Mouse (Mus musculus): ENCODE data around the gene Ppp1r14d. TPM values are rescaled to one million over a fixed set of nuclear protein-coding genes. Genes with fewer than 3 reads are reported as not detected.

Ppp1r14d gene
- polyA plus RNA-seq, 1 experiment from 2014 or later: 0.57 TPM

DNA sequence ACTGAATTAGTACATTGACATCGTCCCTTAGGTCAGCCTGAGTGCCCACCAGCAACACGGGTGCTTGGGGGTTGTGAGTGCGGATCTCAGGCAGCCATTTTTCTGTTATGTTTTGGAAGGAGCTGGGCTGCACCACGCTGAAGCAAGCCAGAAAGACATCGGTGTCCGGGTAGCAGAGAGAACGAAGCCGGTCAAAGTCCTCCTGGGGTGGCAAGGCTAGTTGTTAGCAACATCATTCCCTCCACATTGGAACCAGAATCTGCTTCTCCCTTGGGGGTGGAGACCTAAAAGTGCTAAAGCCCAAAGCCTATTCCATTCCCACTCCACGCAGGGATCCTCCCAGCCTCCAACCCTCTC is 40.6 kb upstream of the Ppp1r14d start:
- Histone ChIP-seq H3K9me3 (ENCODE audit: control insufficient read depth, low read length) (no peaks in the 10 kb centered on the region), H3K36me3 (ENCODE audit: control insufficient read depth, insufficient read depth, low read length) (no peaks in the 10 kb centered on the region), H3K9ac (ENCODE audit: low read length) (peak overlapping the region; percentile 70; the same call in 1 of the 2 replicates), H3K27ac (replicated peaks) (peak overlapping the region; percentile 30; the same call in 1 of the 2 replicates), H3K4me2 (replicated peaks; ENCODE audit: low read depth) (peak overlapping the region; percentile 95), H3K4me1 (replicated peaks; ENCODE audit: control insufficient read depth, insufficient read depth) (no peaks in the 10 kb centered on the region), H3K27me3 (ENCODE audit: control insufficient read depth, insufficient read depth, low read length) (no peaks in the 10 kb centered on the region), H3K4me3 (ENCODE audit: low read depth, low read length) (peak overlapping the region; percentile 55)
- TF ChIP-seq EP300 (optimal IDR thresholded peaks at IDR 0.05): no peak
- no peak for TF ChIP-seq CTCF (IDR thresholded peaks at IDR 0.05; ENCODE audit: low read depth)
- DNase-seq (ENCODE audit: low spot score) (no peak), ATAC-seq (ENCODE audit: low FRiP score, low TSS enrichment) (0 out of 2 replicates have a peak, but pooled peaks have one; percentile 8)
- 68% methylated on average over 9 of the region's 9 CpGs for whole genome bisulfite sequencing

DNA sequence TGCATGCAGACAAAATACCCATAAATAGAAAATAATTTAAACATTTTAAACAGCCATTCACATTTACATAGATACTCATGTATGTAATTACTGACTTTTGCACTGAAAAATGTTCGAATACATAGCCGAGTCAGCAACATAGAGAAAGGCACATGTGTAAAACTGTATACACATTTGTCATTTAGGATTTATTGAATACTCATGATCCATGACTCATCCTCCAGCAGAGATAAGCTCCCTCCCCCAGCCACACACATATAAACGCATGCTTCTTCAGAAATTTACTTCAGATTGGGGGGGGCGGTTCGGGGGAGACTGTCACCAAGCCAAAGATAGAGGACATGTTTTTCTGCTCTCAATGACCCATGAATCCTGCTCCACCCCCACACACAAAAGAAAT is 34.1 kb upstream of the Ppp1r14d start:
- 63% methylated on average over 5 of the region's 5 CpGs for WGBS
- Histone ChIP-seq H3K36me3 (ENCODE audit: control insufficient read depth, insufficient read depth, low read length) (no peaks in the 10 kb centered on the region), H3K27me3 (ENCODE audit: control insufficient read depth, insufficient read depth, low read length) (no peaks in the 10 kb centered on the region), H3K4me2 (replicated peaks; ENCODE audit: low read depth) (no peak overlapping the region), H3K9me3 (ENCODE audit: control insufficient read depth, low read length) (no peaks in the 10 kb centered on the region), H3K4me3 (ENCODE audit: low read depth, low read length) (no peak overlapping the region), H3K9ac (ENCODE audit: low read length) (no peak overlapping the region), H3K27ac (replicated peaks) (no peak overlapping the region), H3K4me1 (replicated peaks; ENCODE audit: control insufficient read depth, insufficient read depth) (no peaks in the 10 kb centered on the region)
- DNase-seq (ENCODE audit: low spot score) (no peak), ATAC-seq (ENCODE audit: low FRiP score, low TSS enrichment) (no peak)
- TF ChIP-seq CTCF (IDR thresholded peaks at IDR 0.05; ENCODE audit: low read depth) (no peak), EP300 (optimal IDR thresholded peaks at IDR 0.05) (no peak)

DNA sequence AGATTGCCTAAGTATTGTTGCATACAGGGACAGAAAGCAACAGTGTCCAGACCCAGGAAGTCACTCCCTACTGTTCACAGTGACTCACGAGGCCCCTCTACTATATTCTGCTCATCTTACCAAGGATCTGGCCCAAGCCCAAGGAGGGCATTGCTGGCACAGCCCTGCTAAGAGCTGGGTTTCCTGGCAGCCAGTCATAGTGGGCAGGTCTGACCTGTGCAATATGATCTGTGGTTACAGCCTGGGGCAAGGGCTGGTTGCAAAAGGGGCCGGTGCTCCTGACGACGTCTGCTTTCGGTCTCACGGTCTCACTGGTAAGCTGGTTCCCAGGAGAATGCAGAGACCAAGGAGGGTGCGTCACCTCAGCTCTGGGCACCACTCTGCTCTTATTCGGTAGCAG is 33.3 kb upstream of the Ppp1r14d start:
- peak overlapping the region; percentile 21; the same call in 1 of the 2 replicates for H3K4me2 ChIP-seq (replicated peaks; ENCODE audit: low read depth)
- no peaks in the 10 kb centered on the region for H3K27me3 ChIP-seq (ENCODE audit: control insufficient read depth, insufficient read depth, low read length)
- TF ChIP-seq CTCF (IDR thresholded peaks at IDR 0.05; ENCODE audit: low read depth) (no peak), EP300 (optimal IDR thresholded peaks at IDR 0.05) (no peak)
- H3K9me3 ChIP-seq (ENCODE audit: control insufficient read depth, low read length): no peaks in the 10 kb centered on the region
- H3K4me3 ChIP-seq (ENCODE audit: low read depth, low read length): no peak overlapping the region
- peak overlapping the region; percentile 35 for H3K27ac ChIP-seq (replicated peaks)
- DNase-seq (ENCODE audit: low spot score) (peak; percentile 72), ATAC-seq (ENCODE audit: low FRiP score, low TSS enrichment) (peak; percentile 82)
- H3K4me1 ChIP-seq (replicated peaks; ENCODE audit: control insufficient read depth, insufficient read depth): no peaks in the 10 kb centered on the region
- WGBS: 18% methylated on average over 8 of the region's 8 CpGs
- H3K9ac ChIP-seq (ENCODE audit: low read length): no peak overlapping the region
- H3K36me3 ChIP-seq (ENCODE audit: control insufficient read depth, insufficient read depth, low read length): no peaks in the 10 kb centered on the region

DNA sequence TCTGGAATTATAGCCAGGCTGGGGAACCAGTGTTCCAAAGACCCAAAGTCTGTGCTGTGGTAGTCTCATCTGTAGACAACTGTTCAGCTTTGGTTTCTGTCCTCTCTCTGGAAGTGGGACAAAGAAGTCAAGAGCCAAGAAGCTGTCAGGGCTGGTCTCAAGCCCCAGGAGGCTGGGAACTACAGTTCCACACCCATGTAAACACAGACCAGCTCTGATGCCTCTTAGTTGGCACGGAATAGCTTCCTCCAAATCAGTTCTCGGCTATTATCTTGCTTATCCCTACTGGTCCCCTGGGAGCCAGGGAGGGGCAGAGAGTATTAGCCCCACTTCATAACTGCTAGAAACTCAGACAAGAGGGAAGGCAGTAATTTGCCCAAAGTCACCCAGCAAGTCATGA is 31.6 kb upstream of the Ppp1r14d start:
- H3K27me3 ChIP-seq (ENCODE audit: control insufficient read depth, insufficient read depth, low read length): no peaks in the 10 kb centered on the region
- WGBS: 4% methylated on average over 2 of the region's 2 CpGs

DNA sequence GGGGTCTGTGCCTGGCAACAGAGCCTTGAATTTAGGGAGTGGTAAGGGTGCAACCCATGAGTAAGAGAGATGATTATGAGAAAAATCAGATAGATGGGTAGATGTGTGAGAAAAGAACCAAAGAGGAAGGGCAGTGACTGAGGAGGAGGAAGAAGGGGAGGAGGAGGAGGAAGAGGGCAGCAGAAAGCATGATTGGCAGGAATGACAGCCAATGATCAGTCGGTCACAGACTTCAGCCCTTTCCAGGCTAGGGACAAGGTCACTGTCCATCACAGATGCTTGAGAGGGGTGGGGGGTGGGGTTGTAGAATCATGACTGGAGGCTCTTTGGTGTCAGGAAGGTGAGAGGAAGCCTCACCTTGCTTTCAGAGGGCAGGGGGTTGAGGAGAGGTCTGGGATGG is 30.8 kb upstream of the Ppp1r14d start:
- H3K27me3 ChIP-seq (ENCODE audit: control insufficient read depth, insufficient read depth, low read length): no peaks in the 10 kb centered on the region
- no peak overlapping the region for H3K4me3 ChIP-seq (ENCODE audit: low read depth, low read length)
- WGBS: 67% methylated on average over 1 of the region's 1 CpGs
- H3K9me3 ChIP-seq (ENCODE audit: control insufficient read depth, low read length): no peaks in the 10 kb centered on the region
- DNase-seq (ENCODE audit: low spot score) (no peak), ATAC-seq (ENCODE audit: low FRiP score, low TSS enrichment) (no peak)
- H3K4me2 ChIP-seq (replicated peaks; ENCODE audit: low read depth): no peak overlapping the region
- H3K27ac ChIP-seq (replicated peaks): no peak overlapping the region
- no peak for TF ChIP-seq EP300 (optimal IDR thresholded peaks at IDR 0.05)
- no peak for TF ChIP-seq CTCF (IDR thresholded peaks at IDR 0.05; ENCODE audit: low read depth)
- H3K36me3 ChIP-seq (ENCODE audit: control insufficient read depth, insufficient read depth, low read length): no peaks in the 10 kb centered on the region
- no peaks in the 10 kb centered on the region for H3K4me1 ChIP-seq (replicated peaks; ENCODE audit: control insufficient read depth, insufficient read depth)
- no peak overlapping the region for H3K9ac ChIP-seq (ENCODE audit: low read length)

More for the DNA sequence above, 31.6 kb upstream of the Ppp1r14d start:
- H3K9me3 ChIP-seq (ENCODE audit: control insufficient read depth, low read length): no peaks in the 10 kb centered on the region
- H3K4me1 ChIP-seq (replicated peaks; ENCODE audit: control insufficient read depth, insufficient read depth): no peaks in the 10 kb centered on the region
- no peaks in the 10 kb centered on the region for H3K36me3 ChIP-seq (ENCODE audit: control insufficient read depth, insufficient read depth, low read length)
- no peak overlapping the region for H3K9ac ChIP-seq (ENCODE audit: low read length)
- H3K4me2 ChIP-seq (replicated peaks; ENCODE audit: low read depth): no peak overlapping the region
- DNase-seq (ENCODE audit: low spot score): no peak
- no peak overlapping the region for H3K27ac ChIP-seq (replicated peaks)
- no peak for ATAC-seq (ENCODE audit: low FRiP score, low TSS enrichment)
- TF ChIP-seq CTCF (IDR thresholded peaks at IDR 0.05; ENCODE audit: low read depth) (no peak), EP300 (optimal IDR thresholded peaks at IDR 0.05) (no peak)
- H3K4me3 ChIP-seq (ENCODE audit: low read depth, low read length): no peak overlapping the region

DNA sequence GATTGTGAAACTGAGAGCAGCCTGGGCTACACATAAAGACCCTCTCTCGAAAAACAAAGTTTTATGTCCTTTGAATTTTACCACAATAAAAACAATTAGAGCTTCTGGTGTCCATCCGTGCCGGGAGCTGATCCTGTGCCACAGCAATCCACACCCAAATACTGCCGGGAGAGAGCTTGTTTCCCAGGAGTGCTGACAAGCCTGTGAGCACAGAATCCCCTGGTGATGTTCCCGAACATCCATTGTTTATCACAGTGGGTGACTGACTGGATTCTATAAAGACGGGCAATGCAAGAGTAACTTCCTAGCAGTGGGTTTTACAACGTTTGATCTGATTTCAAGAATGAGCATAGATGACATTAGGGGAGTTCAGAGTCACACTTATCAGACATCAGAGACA is 25.3 kb upstream of the Ppp1r14d start:
- no peak overlapping the region for H3K9ac ChIP-seq (ENCODE audit: low read length)
- H3K4me3 ChIP-seq (ENCODE audit: low read depth, low read length): no peak overlapping the region
- DNase-seq (ENCODE audit: low spot score) (no peak), ATAC-seq (ENCODE audit: low FRiP score, low TSS enrichment) (no peak)
- H3K36me3 ChIP-seq (ENCODE audit: control insufficient read depth, insufficient read depth, low read length): no peaks in the 10 kb centered on the region
- TF ChIP-seq CTCF (IDR thresholded peaks at IDR 0.05; ENCODE audit: low read depth): no peak
- no peak for TF ChIP-seq EP300 (optimal IDR thresholded peaks at IDR 0.05)
- H3K4me1 ChIP-seq (replicated peaks; ENCODE audit: control insufficient read depth, insufficient read depth): no peaks in the 10 kb centered on the region
- 25% methylated on average over 7 of the region's 7 CpGs for WGBS
- H3K27me3 ChIP-seq (ENCODE audit: control insufficient read depth, insufficient read depth, low read length): no peaks in the 10 kb centered on the region
- H3K27ac ChIP-seq (replicated peaks): no peak overlapping the region
- no peaks in the 10 kb centered on the region for H3K9me3 ChIP-seq (ENCODE audit: control insufficient read depth, low read length)
- no peak overlapping the region for H3K4me2 ChIP-seq (replicated peaks; ENCODE audit: low read depth)
